Comparison of ENCODE assay signal across 35 mouse cellular contexts in the genomic region with DNA sequence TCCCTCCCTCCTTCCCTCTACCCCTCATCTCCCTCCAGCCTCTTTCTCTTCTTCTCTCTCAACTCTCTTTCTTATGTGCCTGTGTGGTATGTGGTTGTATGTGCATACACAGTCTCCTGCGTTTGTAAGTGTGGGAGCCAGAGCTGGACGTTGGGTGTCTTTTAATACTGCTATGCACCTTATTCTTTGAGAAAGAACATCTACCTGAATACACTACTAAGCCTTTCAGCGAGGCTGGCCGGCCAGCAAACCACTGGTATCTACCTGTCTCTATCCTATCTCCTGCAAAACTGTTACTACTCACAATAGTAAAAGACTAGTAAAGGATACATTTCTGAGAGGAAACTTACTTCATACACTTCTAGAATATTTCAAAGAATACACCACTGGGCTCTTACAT.
"Had no signal": no experiment of that assay in that cellular context is flagged by ENCODE, and none has a peak within 500 bp of the region (broad histone marks: within the 10 kb centered on the region; RNA-seq: fewer than 3 reads in every experiment).

No protein-coding gene starts in this region.

- H3K9ac ChIP-seq: heart, embryonic 12.5 days; heart, embryonic 13.5 days; heart, embryonic 15.5 days; hindbrain, embryonic 12.5 days; hindbrain, embryonic 13.5 days; hindbrain, embryonic 14.5 days; hindbrain, embryonic 15.5 days; intestine, embryonic 15.5 days; kidney, embryonic 15.5 days had no signal

- H3K27me3 ChIP-seq: heart, embryonic 12.5 days; heart, embryonic 13.5 days; heart, embryonic 15.5 days; intestine, embryonic 15.5 days had no signal

- H3K9me3 ChIP-seq: heart, embryonic 10.5 days; heart, embryonic 12.5 days; heart, embryonic 13.5 days; heart, embryonic 15.5 days; hindbrain, embryonic 10.5 days; hindbrain, embryonic 12.5 days; hindbrain, embryonic 13.5 days; hindbrain, embryonic 15.5 days; intestine, embryonic 15.5 days; kidney, embryonic 15.5 days had no signal

- H3K4me2 ChIP-seq: heart, embryonic 11.5 days; heart, embryonic 12.5 days; heart, embryonic 13.5 days; heart, embryonic 15.5 days; hindbrain, embryonic 12.5 days; hindbrain, embryonic 13.5 days; hindbrain, embryonic 14.5 days; hindbrain, embryonic 15.5 days; intestine, embryonic 15.5 days; kidney, embryonic 15.5 days had no signal

- H3K27ac ChIP-seq: heart, embryonic 10.5 days; heart, embryonic 13.5 days; heart, embryonic 15.5 days; hindbrain, embryonic 10.5 days; hindbrain, embryonic 12.5 days; hindbrain, embryonic 13.5 days; hindbrain, embryonic 14.5 days; hindbrain, embryonic 15.5 days; hindbrain, postnatal 0 days; intestine, embryonic 15.5 days; kidney, embryonic 15.5 days; kidney, postnatal 0 days; layer of hippocampus, adult 2 months had no signal

- H3K4me3 ChIP-seq: heart, embryonic 10.5 days; heart, embryonic 12.5 days; heart, embryonic 13.5 days; heart, embryonic 15.5 days; hindbrain, embryonic 10.5 days; hindbrain, embryonic 12.5 days; hindbrain, embryonic 13.5 days; hindbrain, embryonic 15.5 days; intestine, embryonic 15.5 days; kidney, embryonic 15.5 days; layer of hippocampus, adult 2 months had no signal

- ATAC-seq: hindbrain, embryonic 16.5 days; hindbrain, postnatal 0 days; inflammation-experienced regulatory T-cells, adult 6 months; intestine, embryonic 15.5 days; intestine, embryonic 16.5 days; intestine, postnatal 0 days had no signal

- DNase-seq: heart, postnatal 10 days; heart, postnatal 14 days; heart, postnatal 36 days; heart, postnatal 4 days; kidney, adult 11 months; kidney, adult 18-20 months; kidney, adult 2 months; kidney, adult 8-10 months; kidney, adult 9 months; kidney, postnatal 10 days; kidney, postnatal 14 days; kidney, postnatal 25 days; kidney, postnatal 36 days; kidney, postnatal 4 days; layer of hippocampus, adult 9-11 months; layer of hippocampus, postnatal 36 days had no signal

- H3K36me3 ChIP-seq: heart, embryonic 10.5 days; heart, embryonic 12.5 days; heart, embryonic 13.5 days; heart, embryonic 15.5 days; hindbrain, embryonic 10.5 days; hindbrain, embryonic 12.5 days; hindbrain, embryonic 13.5 days; hindbrain, embryonic 15.5 days; intestine, embryonic 15.5 days; kidney, embryonic 15.5 days had no signal

- H3K4me1 ChIP-seq: heart, embryonic 15.5 days; intestine, embryonic 15.5 days; kidney, embryonic 15.5 days had no signal
